Mouse (Mus musculus): Measurements from ENCODE around the gene Fbxo24.
A peak's percentile ranks its signal among the peaks of the same experiment; 100 is the strongest.

The Fbxo24 gene

GRCm38 (mm10) chr5:137600619-137601364, 28.0 kb downstream of the Fbxo24 start, which contains the start of gene Mospd3:
Gene Mospd3 (minus strand): TSS chr5:137601058.
- peak; percentile 93 for DNase-seq (ENCODE audit: low spot score)

- DNase-seq (ENCODE audit: low spot score), result no peak
Observed at GRCm38 (mm10) chr5:137600281-137600618, 28.6 kb downstream of the Fbxo24 start.

GRCm38 (mm10) chr5:137599600-137599999, 29.2 kb downstream of the Fbxo24 start:
- no peak for DNase-seq (ENCODE audit: low spot score)

- DNase-seq (ENCODE audit: low spot score), result no peak
Observed at GRCm38 (mm10) chr5:137598100-137598826, 30.5 kb downstream of the Fbxo24 start.

GRCm38 (mm10) chr5:137597625-137598024, 31.2 kb downstream of the Fbxo24 start:
- no peak for DNase-seq (ENCODE audit: low spot score)

GRCm38 (mm10) chr5:137596601-137597261, 32.1 kb downstream of the Fbxo24 start:
- DNase-seq (ENCODE audit: low spot score), result no peak

GRCm38 (mm10) chr5:137595921-137596320, 32.9 kb downstream of the Fbxo24 start:
- DNase-seq (ENCODE audit: low spot score), result no peak

- no peak for DNase-seq (ENCODE audit: low spot score)
Observed at GRCm38 (mm10) chr5:137590507-137590906, 38.3 kb downstream of the Fbxo24 start.

GRCm38 (mm10) chr5:137584976-137585375, 43.8 kb downstream of the Fbxo24 start:
- DNase-seq (ENCODE audit: low spot score), result no peak

GRCm38 (mm10) chr5:137583670-137584169, 45.1 kb downstream of the Fbxo24 start:
- DNase-seq (ENCODE audit: low spot score), result no peak

GRCm38 (mm10) chr5:137582702-137583101, 46.1 kb downstream of the Fbxo24 start:
- DNase-seq (ENCODE audit: low spot score), result no peak

GRCm38 (mm10) chr5:137580246-137580645, 48.6 kb downstream of the Fbxo24 start:
- no peak for DNase-seq (ENCODE audit: low spot score)

- no peak for DNase-seq (ENCODE audit: low spot score)
Observed at GRCm38 (mm10) chr5:137574470-137574901, 54.3 kb downstream of the Fbxo24 start.

GRCm38 (mm10) chr5:137570691-137571586, 57.9 kb downstream of the Fbxo24 start:
- DNase-seq (ENCODE audit: low spot score), result no peak

- no peak for DNase-seq (ENCODE audit: low spot score)
Observed at GRCm38 (mm10) chr5:137570181-137570580, 58.6 kb downstream of the Fbxo24 start.

GRCm38 (mm10) chr5:137569665-137570064, 59.1 kb downstream of the Fbxo24 start, which contains the start of gene Tfr2:
Gene Tfr2 (plus strand): TSS chr5:137569840.
- no peak for DNase-seq (ENCODE audit: low spot score)

GRCm38 (mm10) chr5:137569031-137569430, 59.8 kb downstream of the Fbxo24 start:
- no peak for DNase-seq (ENCODE audit: low spot score)

- DNase-seq (ENCODE audit: low spot score), result no peak
Observed at GRCm38 (mm10) chr5:137568223-137568798, 60.5 kb downstream of the Fbxo24 start.

GRCm38 (mm10) chr5:137566416-137566815, 62.4 kb downstream of the Fbxo24 start:
- DNase-seq (ENCODE audit: low spot score), result no peak

GRCm38 (mm10) chr5:137565744-137566143, 63.1 kb downstream of the Fbxo24 start:
- no peak for DNase-seq (ENCODE audit: low spot score)

- DNase-seq (ENCODE audit: low spot score), result no peak
Observed at GRCm38 (mm10) chr5:137562965-137563364, 65.8 kb downstream of the Fbxo24 start.

All from left cerebral cortex, adult 11 months (tissue).